Mouse (Mus musculus) testis, postnatal 14 days (tissue): Measurements from ENCODE around the gene Wfikkn2.
"Not testable (repeated sequence)": the region's sequence is repeated elsewhere in the genome, so short reads cannot be mapped to it uniquely, and the experiment has no call there.

Source experiments
- DNase-seq: peaks from one replicate; pipeline ENCODE4 v3.0.0; 2021; ENCODE audit warnings: low spot score

Wfikkn2 gene

GRCm38 (mm10) chr11:94245955-94246788, at the start of gene Wfikkn2:
TSS of gene Wfikkn2 (minus strand) at chr11:94246005.
- DNase-seq = no peak

- no peak for DNase-seq
Observed at GRCm38 (mm10) chr11:94294996-94295845, 49.4 kb upstream of the Wfikkn2 start.

GRCm38 (mm10) chr11:94290062-94290740, 44.4 kb upstream of the Wfikkn2 start:
- no peak for DNase-seq

- DNase-seq = no peak
Observed at GRCm38 (mm10) chr11:94287105-94287504, 41.3 kb upstream of the Wfikkn2 start.

GRCm38 (mm10) chr11:94285886-94286574, 40.2 kb upstream of the Wfikkn2 start:
- no peak for DNase-seq

- no peak for DNase-seq
Observed at GRCm38 (mm10) chr11:94283536-94284099, 37.8 kb upstream of the Wfikkn2 start.

GRCm38 (mm10) chr11:94282291-94282690, 36.5 kb upstream of the Wfikkn2 start:
- DNase-seq = no peak

GRCm38 (mm10) chr11:94281199-94282181, 35.7 kb upstream of the Wfikkn2 start, which contains the start of gene Gm21885:
TSS of gene Gm21885 (plus strand) at chr11:94281873.
- DNase-seq = no peak

- peak; percentile 83 for DNase-seq
Observed at GRCm38 (mm10) chr11:94276869-94277337, 31.1 kb upstream of the Wfikkn2 start.

- no peak for DNase-seq
Observed at GRCm38 (mm10) chr11:94275686-94276085, 29.9 kb upstream of the Wfikkn2 start.

GRCm38 (mm10) chr11:94275226-94275625, 29.4 kb upstream of the Wfikkn2 start:
- DNase-seq = no peak

- no peak for DNase-seq
Observed at GRCm38 (mm10) chr11:94274206-94274867, 28.5 kb upstream of the Wfikkn2 start.

- DNase-seq = peak; percentile 61
Observed at GRCm38 (mm10) chr11:94272960-94273927, 27.4 kb upstream of the Wfikkn2 start.

- no peak for DNase-seq
Observed at GRCm38 (mm10) chr11:94271015-94271414, 25.2 kb upstream of the Wfikkn2 start.

GRCm38 (mm10) chr11:94269906-94270305, 24.1 kb upstream of the Wfikkn2 start:
- DNase-seq = no peak

GRCm38 (mm10) chr11:94268761-94269160, 23.0 kb upstream of the Wfikkn2 start:
- no peak for DNase-seq

- not testable (repeated sequence) for DNase-seq
Observed at GRCm38 (mm10) chr11:94266155-94266554, 20.4 kb upstream of the Wfikkn2 start.

GRCm38 (mm10) chr11:94265134-94265785, 19.5 kb upstream of the Wfikkn2 start:
- peak; percentile 69 for DNase-seq
